Mouse (Mus musculus) liver, postnatal 0 days (tissue): ENCODE data around the gene Ubr2.

Source experiments
- CTCF ChIP-seq: sonication (generic); IDR thresholded peaks from 2 replicates; pipeline ENCODE4 v1.5.1; 2016; ENCODE audit warnings: antibody characterized with exemption, low read depth
- EP300 ChIP-seq: IDR thresholded peaks from 2 replicates; pipeline ENCODE4 v1.6.1; 2016; ENCODE audit warnings: antibody characterized with exemption, low read depth, mild to moderate bottlenecking

DNA sequence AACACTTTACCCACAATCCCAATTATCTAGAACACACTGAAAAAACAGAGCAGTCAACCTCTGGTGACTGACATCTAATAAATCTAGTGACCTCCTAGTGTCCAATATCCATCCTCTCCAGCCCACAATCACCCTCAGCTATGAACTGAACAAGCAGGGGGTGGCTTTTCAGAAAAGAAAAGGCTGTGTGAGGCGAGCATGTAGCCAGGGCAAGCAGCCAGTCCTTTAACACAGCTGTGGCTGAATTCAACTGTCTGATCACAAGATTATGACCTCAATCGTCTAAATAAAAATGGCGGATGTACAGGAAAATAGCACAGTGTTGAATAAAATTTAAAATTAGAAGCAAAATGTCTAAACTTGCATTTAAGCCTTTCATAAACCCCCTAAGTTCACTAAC is 22.7 kb downstream of the Ubr2 start:
- TF ChIP-seq CTCF: no peak
- TF ChIP-seq EP300: no peak
